Mouse (Mus musculus) hindbrain, embryonic 11.5 days (tissue): ENCODE results near the gene Rhox11. TPM values are rescaled to one million over a fixed set of nuclear protein-coding genes. Genes with fewer than 3 reads are reported as not detected.

ENCODE experiments used
- ATAC-seq: fragments of 200-750 bp; cut with Nextera tagmentation; 2 replicates; pipeline ENCODE4 v1.8.0; 2017; ENCODE audit warnings: mild to moderate bottlenecking, moderate TSS enrichment, moderate library complexity; ENCODE audit not compliant: low FRiP score
- DNase-seq: peaks from one replicate; pipeline ENCODE4 v3.0.0-alpha.2; 2015; ENCODE audit warnings: low spot score
- H3K27ac ChIP-seq: fragments of 300-500 bp; sonication (generic); 2 replicates; pipeline ENCODE4 v1.5.1; 2014; ENCODE audit warnings: mild to moderate bottlenecking, low read depth, low read length
- H3K27me3 ChIP-seq: fragments of 300-500 bp; sonication (generic); 2 replicates; pipeline ENCODE4 v1.6.1; 2014; ENCODE audit warnings: mild to moderate bottlenecking, low read length, moderate library complexity, mixed read lengths; ENCODE audit not compliant: control insufficient read depth, insufficient read depth
- H3K36me3 ChIP-seq: fragments of 300-500 bp; sonication (generic); 2 replicates; pipeline ENCODE4 v1.6.1; 2014; ENCODE audit warnings: mild to moderate bottlenecking, low read length, moderate library complexity, mixed read lengths; ENCODE audit not compliant: control insufficient read depth, insufficient read depth
- H3K4me1 ChIP-seq: fragments of 300-500 bp; sonication (generic); replicated peaks from 2 replicates; pipeline ENCODE4 v1.6.1; 2014; ENCODE audit warnings: low read length, mixed read lengths; ENCODE audit not compliant: control insufficient read depth, insufficient read depth
- H3K4me2 ChIP-seq: fragments of 300-500 bp; sonication (generic); replicated peaks from 2 replicates; pipeline ENCODE4 v1.6.1; 2014; ENCODE audit warnings: mild to moderate bottlenecking, low read depth, low read length
- H3K4me3 ChIP-seq: fragments of 300-500 bp; sonication (generic); 2 replicates; pipeline ENCODE4 v1.5.1; 2014; ENCODE audit warnings: low read depth, low read length
- H3K9ac ChIP-seq: fragments of 300-500 bp; sonication (generic); 2 replicates; pipeline ENCODE4 v1.6.1; 2014; ENCODE audit warnings: low read depth, low read length
- H3K9me3 ChIP-seq: fragments of 300-500 bp; sonication (generic); 2 replicates; pipeline ENCODE4 v1.6.1; 2016; ENCODE audit warnings: low read length; ENCODE audit not compliant: control insufficient read depth
- WGBS: fragments of 180-500 bp; shearing (Covaris S2); extraction: QIAGEN DNeasy Blood & Tissue Kit; methylation state at CpG from one replicate; pipeline ENCODE4 v1.1.7; 2014; 5-methylcytosine and 5-hydroxymethylcytosine counted together
- polyA plus RNA-seq: library from polyadenylated mRNA; unstranded; fragments of >200 nt; fragmentation: Nextera tagmentation; extraction: Ambion mirVana; gene quantifications from 2 replicates; pipeline ENCODE4 v1.2.1, GENCODE M21; 2014

Gene Rhox11
- polyA plus RNA-seq, 1 experiment from 2014 or later = not detected

DNA sequence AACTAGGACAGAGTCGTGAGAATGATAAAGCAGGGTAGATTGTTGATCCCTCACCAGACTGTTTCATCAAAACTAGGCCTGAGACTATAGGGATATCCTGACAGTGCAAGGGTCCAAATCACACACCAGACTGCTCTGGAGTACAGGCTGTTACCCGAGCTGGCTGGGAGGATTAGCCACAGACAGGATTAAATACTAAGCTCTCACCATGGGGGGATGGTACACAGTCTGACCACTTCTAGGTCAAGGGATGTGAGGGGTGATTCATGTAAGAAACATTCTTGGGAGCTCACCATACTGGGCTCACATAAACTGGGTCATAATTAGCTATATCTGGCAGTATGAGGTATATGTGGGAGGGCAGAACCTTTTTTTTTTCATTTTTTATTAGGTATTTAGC, 51.1 kb downstream of the Rhox11 start:
- Histone ChIP-seq H3K27me3 (no peaks in the 10 kb centered on the region), H3K9me3 (no peaks in the 10 kb centered on the region), H3K36me3 (no peaks in the 10 kb centered on the region), H3K27ac (no peak overlapping the region), H3K4me1 (no peaks in the 10 kb centered on the region), H3K4me2 (no peak overlapping the region), H3K9ac (no peak overlapping the region), H3K4me3 (no peak overlapping the region)
- no peak for ATAC-seq
- WGBS = 80% methylated on average over 2 of the region's 2 CpGs
- DNase-seq = no peak

Other genes with a start within 250 kb of the Rhox11 start
- gene Rhox8, start 206.2 kb downstream of the Rhox11 start, polyA plus RNA-seq = not detected in 2 replicates
- not detected in 2 replicates for gene Rhox7b, start 187.9 kb downstream of the Rhox11 start, polyA plus RNA-seq
- not detected in 2 replicates for gene Rhox9, start 183.4 kb downstream of the Rhox11 start, polyA plus RNA-seq
- gene Btg1-ps1, start 66.3 kb downstream of the Rhox11 start, polyA plus RNA-seq = not detected in 2 replicates
- not detected in 2 replicates for gene Btg1-ps2, start 42.0 kb downstream of the Rhox11 start, polyA plus RNA-seq
- gene Rhox10, start 18.7 kb downstream of the Rhox11 start, polyA plus RNA-seq = not detected in 2 replicates
- not detected in 2 replicates for gene Rhox12, start 25.8 kb upstream of the Rhox11 start, polyA plus RNA-seq
- gene Rhox13, start 36.1 kb upstream of the Rhox11 start, polyA plus RNA-seq = not detected in 2 replicates
- 9.9 and 15.8 TPM in 2 replicates for gene Zbtb33, start 104.7 kb upstream of the Rhox11 start, polyA plus RNA-seq
- 19.7 and 20.6 TPM in 2 replicates for gene Tmem255a, start 167.3 kb upstream of the Rhox11 start, polyA plus RNA-seq
- not detected in 2 replicates for gene Atp1b4, start 231.0 kb upstream of the Rhox11 start, polyA plus RNA-seq